23 mouse cellular contexts compared by ENCODE assay signal in the genomic region with DNA sequence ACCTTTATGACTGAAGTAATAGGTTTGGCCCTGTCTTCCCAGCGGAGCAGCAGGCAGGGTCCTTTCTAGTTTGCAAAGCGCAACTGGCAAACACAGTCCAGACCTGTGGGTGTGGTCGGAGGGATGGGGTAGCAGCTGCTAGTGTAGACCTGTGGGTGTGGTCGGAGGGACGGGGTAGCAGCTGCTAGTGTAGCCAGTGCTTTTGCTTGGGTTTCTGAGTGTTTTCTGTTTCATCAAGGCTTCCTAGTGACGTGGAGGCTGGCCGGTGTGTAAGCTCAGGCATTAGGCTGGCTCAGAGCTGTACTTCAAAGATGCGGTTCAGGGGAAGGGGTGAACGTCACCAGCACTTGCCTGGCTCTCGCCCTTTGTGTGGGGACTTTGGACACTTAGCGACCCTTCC.
DNase-seq lines count a peak whose midpoint lies in the region; ATAC-seq lines count a peak whose summit lies in the region.
"Had no signal": no experiment of that assay in that cellular context is flagged by ENCODE, and none has a peak within 500 bp of the region (broad histone marks: within the 10 kb centered on the region; RNA-seq: fewer than 3 reads in every experiment).

No protein-coding gene starts in this region.

- 0 out of 2 replicates have a peak, but pooled peaks have one; percentile 15 for ATAC-seq in kidney, embryonic 15.5 days (replicated peaks; ENCODE audit: low FRiP score)
- ATAC-seq in neural tube, embryonic 12.5 days (ENCODE audit: low FRiP score, low read depth): 0 out of 2 replicates have a peak, but pooled peaks have one; percentile 33
- ATAC-seq: CD4-positive, CD25-positive, alpha-beta regulatory T cell, adult 4 months; forebrain, embryonic 13.5 days; inflammation-experienced regulatory T-cells, adult 6 months had no signal

- H3K9me3 ChIP-seq in kidney, embryonic 15.5 days (replicated peaks): no peaks in the 10 kb centered on the region
- no peaks in the 10 kb centered on the region for H3K9me3 ChIP-seq in neural tube, embryonic 12.5 days
- H3K9me3 ChIP-seq: forebrain, embryonic 13.5 days; heart, embryonic 10.5 days; limb, embryonic 12.5 days; liver, embryonic 13.5 days had no signal

- peaks cover 16% of the 10 kb centered on the region for H3K4me1 ChIP-seq in kidney, embryonic 15.5 days
- peaks cover 30% of the 10 kb centered on the region for H3K4me1 ChIP-seq in neural tube, embryonic 12.5 days
- H3K4me1 ChIP-seq: liver, embryonic 13.5 days had no signal

- no peak overlapping the region for H3K4me3 ChIP-seq in kidney, embryonic 15.5 days (replicated peaks)
- no peak overlapping the region for H3K4me3 ChIP-seq in neural tube, embryonic 12.5 days
- H3K4me3 ChIP-seq: forebrain, embryonic 13.5 days; heart, embryonic 10.5 days; layer of hippocampus, adult 2 months; limb, embryonic 12.5 days; liver, embryonic 13.5 days had no signal

- WGBS in kidney, embryonic 15.5 days: 59% methylated on average over 11 of the region's 11 CpGs
- WGBS in neural tube, embryonic 12.5 days: 54% methylated on average over 11 of the region's 11 CpGs

- H3K9ac ChIP-seq in kidney, embryonic 15.5 days: no peak overlapping the region
- no peak overlapping the region for H3K9ac ChIP-seq in neural tube, embryonic 12.5 days
- H3K9ac ChIP-seq: forebrain, embryonic 13.5 days; limb, embryonic 12.5 days; liver, embryonic 13.5 days had no signal

- H3K4me2 ChIP-seq in kidney, embryonic 15.5 days: peak overlapping the region; percentile 39
- H3K4me2 ChIP-seq in neural tube, embryonic 12.5 days (replicated peaks): no peak overlapping the region; the same call in 1 of the 2 replicates
- H3K4me2 ChIP-seq: forebrain, embryonic 13.5 days; limb, embryonic 12.5 days; liver, embryonic 13.5 days had no signal

- DNase-seq in heart, adult 11 months: peak; percentile 80
- no peak for DNase-seq in heart, adult 8-10 months (ENCODE audit: low spot score)
- DNase-seq in kidney, adult 9 months: no peak
- DNase-seq in neural tube, embryonic 10.5 days (ENCODE audit: extremely low spot score, low spot score): no peak
- DNase-seq in gastrocnemius, adult 8-10 months (ENCODE audit: low spot score in 2 of 2): no peak
- DNase-seq: adrenal gland, postnatal 14 days; cerebellum, adult 2 months; cerebellum, postnatal 25 days; heart, postnatal 4 days; layer of hippocampus, postnatal 36 days; liver, embryonic 13.5 days; lung, adult 2 months; lung, postnatal 14 days; midbrain, embryonic 14.5 days; thymus, postnatal 14 days had no signal

- peaks cover 22% of the 10 kb centered on the region for H3K27me3 ChIP-seq in kidney, embryonic 15.5 days
- no peaks in the 10 kb centered on the region for H3K27me3 ChIP-seq in neural tube, embryonic 12.5 days (replicated peaks)
- H3K27me3 ChIP-seq: liver, embryonic 13.5 days had no signal

- H3K36me3 ChIP-seq in kidney, embryonic 15.5 days: no peaks in the 10 kb centered on the region
- H3K36me3 ChIP-seq in neural tube, embryonic 12.5 days: no peaks in the 10 kb centered on the region
- H3K36me3 ChIP-seq: heart, embryonic 10.5 days; limb, embryonic 12.5 days; liver, embryonic 13.5 days had no signal

- H3K27ac ChIP-seq in kidney, embryonic 15.5 days: no peak overlapping the region
- no peak overlapping the region for H3K27ac ChIP-seq in neural tube, embryonic 12.5 days
- H3K27ac ChIP-seq: forebrain, embryonic 13.5 days; heart, embryonic 10.5 days; layer of hippocampus, adult 2 months; limb, embryonic 12.5 days; liver, embryonic 13.5 days had no signal
